Mouse (Mus musculus) spleen, postnatal 0 days (tissue): ENCODE measurements around the gene Lime1. TPM values are rescaled to one million over a fixed set of nuclear protein-coding genes. Genes with fewer than 3 reads are reported as not detected.

ENCODE experiments used
- polyA plus RNA-seq: library from polyadenylated mRNA; unstranded; fragments of >200 nt; fragmentation: Nextera tagmentation; extraction: Ambion mirVana; gene quantifications from 2 replicates; pipeline ENCODE4 v1.2.1, GENCODE M21; 2015

Lime1 gene
- 9.8 and 12.2 TPM in 2 replicates for polyA plus RNA-seq

GRCm38 (mm10) chr2:181379778-181380177 lies at the start of gene Lime1:
Lime1 (plus strand) TSS chr2:181380078.

DNA sequence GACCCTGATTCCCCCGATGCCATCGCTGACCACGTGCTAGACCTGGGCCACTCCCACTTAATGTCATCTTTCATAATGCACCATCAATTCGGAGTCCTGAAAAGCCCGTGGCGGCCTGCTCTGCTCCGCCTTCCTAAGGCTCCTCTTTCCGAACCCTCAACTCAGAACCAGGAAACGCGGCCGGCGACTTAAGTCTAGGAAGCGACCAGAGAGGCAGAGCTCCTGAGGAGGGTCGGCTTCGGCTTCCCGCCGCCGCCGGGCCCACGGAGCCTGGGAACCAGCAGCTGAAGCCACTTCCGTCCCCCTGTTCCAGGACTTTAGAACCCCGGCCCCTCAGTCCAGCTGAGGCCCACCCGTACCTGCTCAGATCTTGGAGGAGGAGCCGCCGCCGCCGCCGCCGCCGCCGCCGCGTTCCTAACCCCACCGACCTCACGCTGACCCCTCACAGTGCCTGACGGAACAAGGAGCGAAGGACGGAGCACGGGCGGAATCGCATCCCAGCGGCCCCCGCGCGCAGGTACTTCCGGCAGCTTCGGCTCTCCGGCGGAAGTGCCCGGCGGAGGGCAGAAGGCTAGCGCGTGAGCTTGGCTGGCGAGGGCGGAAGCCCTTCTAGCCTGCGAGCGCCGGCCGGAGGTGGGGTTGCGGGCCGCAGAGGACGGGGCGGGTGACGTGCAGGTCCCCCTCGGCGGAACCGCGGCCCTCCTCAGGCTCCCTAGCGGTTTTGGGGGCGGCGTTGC lies 14.8 kb upstream of the Lime1 start, which contains the start of the genes Zgpat and Arfrp1:
Gene Zgpat, plus strand, starts transcription at position 69 of the 737 bp plus-strand sequence.
Gene Arfrp1, minus strand, starts transcription at position 545 of the 737 bp plus-strand sequence.

Other genes starting within 250 kb of the Lime1 start
- 0.16 and 0.26 TPM in 2 replicates for gene Kcnq2, start 244.8 kb upstream of the Lime1 start, polyA plus RNA-seq
- gene Eef1a2, start 223.1 kb upstream of the Lime1 start, polyA plus RNA-seq = not detected in 2 replicates
- 102 and 117 TPM in 2 replicates for gene Ppdpf, start 192.8 kb upstream of the Lime1 start, polyA plus RNA-seq
- not detected in 2 replicates for gene Ptk6, start 177.3 kb upstream of the Lime1 start, polyA plus RNA-seq
- gene Srms, start 166.9 kb upstream of the Lime1 start, polyA plus RNA-seq = 0.19 and 0.25 TPM in 2 replicates
- 0.17 and 0.25 TPM in 2 replicates for gene Fndc11, start 160.1 kb upstream of the Lime1 start, polyA plus RNA-seq
- gene Helz2, start 138.1 kb upstream of the Lime1 start, polyA plus RNA-seq = 2.2 and 2.5 TPM in 2 replicates
- 9.0 and 10.2 TPM in 2 replicates for gene Gmeb2, start 92.0 kb upstream of the Lime1 start, polyA plus RNA-seq
- 0.11 TPM in 1 of 2 replicates, not detected in the other for gene Stmn3, start 65.6 kb upstream of the Lime1 start, polyA plus RNA-seq
- 23.6 and 26.4 TPM in 2 replicates for gene Rtel1, start 60.3 kb upstream of the Lime1 start, polyA plus RNA-seq
- 14.8 and 15.3 TPM in 2 replicates for gene Zgpat, start 15.2 kb upstream of the Lime1 start, polyA plus RNA-seq
- gene Arfrp1, start 14.7 kb upstream of the Lime1 start, polyA plus RNA-seq = 28.7 and 34.8 TPM in 2 replicates
- gene Zbtb46, start 79.3 kb downstream of the Lime1 start, polyA plus RNA-seq = 12.2 and 14.3 TPM in 2 replicates
- gene Abhd16b, start 113.1 kb downstream of the Lime1 start, polyA plus RNA-seq = not detected in 2 replicates
- 90.7 and 93.3 TPM in 2 replicates for gene Tpd52l2, start 117.1 kb downstream of the Lime1 start, polyA plus RNA-seq
- 33.9 and 40.6 TPM in 2 replicates for gene Dnajc5, start 140.4 kb downstream of the Lime1 start, polyA plus RNA-seq
- gene Uckl1, start 204.8 kb downstream of the Lime1 start, polyA plus RNA-seq = 32.3 and 39.7 TPM in 2 replicates
- 27.6 and 28.9 TPM in 2 replicates for gene Prpf6, start 211.8 kb downstream of the Lime1 start, polyA plus RNA-seq
- 11.9 and 15.4 TPM in 2 replicates for gene Zfp512b, start 212.7 kb downstream of the Lime1 start, polyA plus RNA-seq
- gene Samd10, start 219.1 kb downstream of the Lime1 start, polyA plus RNA-seq = 2.8 and 4.7 TPM in 2 replicates